Mouse (Mus musculus): ENCODE measurements around the gene Cyth1.

Cyth1 gene

GRCm38 (mm10) chr11:118253447-118254158, 5.2 kb upstream of the Cyth1 start:
- DNase-seq: peak; percentile 65

GRCm38 (mm10) chr11:118249012-118249383, 606 bp upstream of the Cyth1 start:
- DNase-seq: peak; percentile 69

- DNase-seq: peak; percentile 76
These were observed 865 bp downstream of the Cyth1 start for GRCm38 (mm10) chr11:118247359-118248095.

- DNase-seq: peak; percentile 43
These were observed 1.7 kb downstream of the Cyth1 start for GRCm38 (mm10) chr11:118246724-118247123.

GRCm38 (mm10) chr11:118245130-118245529, 3.3 kb downstream of the Cyth1 start:
- DNase-seq: peak; percentile 13

- DNase-seq: no peak
These were observed 4.6 kb downstream of the Cyth1 start for GRCm38 (mm10) chr11:118243627-118244261.

GRCm38 (mm10) chr11:118242506-118242905, 5.9 kb downstream of the Cyth1 start:
- DNase-seq: peak; percentile 51

- DNase-seq: no peak
These were observed 8.0 kb downstream of the Cyth1 start for GRCm38 (mm10) chr11:118240388-118240787.

GRCm38 (mm10) chr11:118239281-118240198, 8.9 kb downstream of the Cyth1 start:
- no peak for DNase-seq

GRCm38 (mm10) chr11:118236520-118237190, 11.7 kb downstream of the Cyth1 start:
- no peak for DNase-seq

GRCm38 (mm10) chr11:118234929-118235328, 13.5 kb downstream of the Cyth1 start:
- DNase-seq: no peak

- no peak for DNase-seq
These were observed 13.9 kb downstream of the Cyth1 start for GRCm38 (mm10) chr11:118234500-118234899.

- no peak for DNase-seq
These were observed 14.5 kb downstream of the Cyth1 start for GRCm38 (mm10) chr11:118233924-118234323.

- DNase-seq: peak; percentile 40
These were observed 16.0 kb downstream of the Cyth1 start for GRCm38 (mm10) chr11:118232314-118232831.

- DNase-seq: no peak
These were observed 18.5 kb downstream of the Cyth1 start for GRCm38 (mm10) chr11:118229941-118230340.

- no peak for DNase-seq
These were observed 20.7 kb downstream of the Cyth1 start for GRCm38 (mm10) chr11:118227650-118228049.

GRCm38 (mm10) chr11:118226850-118227249, 21.5 kb downstream of the Cyth1 start:
- no peak for DNase-seq

- DNase-seq: no peak
These were observed 22.5 kb downstream of the Cyth1 start for GRCm38 (mm10) chr11:118225862-118226261.

GRCm38 (mm10) chr11:118225056-118225836, 23.1 kb downstream of the Cyth1 start:
- DNase-seq: no peak

GRCm38 (mm10) chr11:118223416-118224067, 24.9 kb downstream of the Cyth1 start:
- no peak for DNase-seq

All from cerebellum, adult 9-11 months (tissue).